Mouse (Mus musculus) erythroblast, embryonic 14.5 days (primary cell): ENCODE measurements around the gene Pgp.

ENCODE experiments used
- GATA1 ChIP-seq: IDR thresholded peaks from 2 replicates; pipeline ENCODE4 v1.6.1; 2012; ENCODE audit warnings: low read length, inconsistent platforms, mixed read lengths
- TAL1 ChIP-seq: IDR thresholded peaks from 3 replicates; pipeline ENCODE4 v1.6.1; 2012; ENCODE audit warnings: low read length, inconsistent platforms, mixed read lengths

GRCm38 (mm10) chr17:24478663-24479380, 8.6 kb downstream of the Pgp start, which contains the start of gene Mlst8:
- no peak for TF ChIP-seq GATA1
- no peak for TF ChIP-seq TAL1
